Mouse (Mus musculus): ENCODE results near the gene Trpc2. TPM values are rescaled to one million over a fixed set of nuclear protein-coding genes. Genes with fewer than 3 reads are reported as not detected.

Trpc2 gene
- polyA plus RNA-seq, 1 experiment from 2014 or later, result 0.28 TPM

GRCm38 (mm10) chr7:102103555-102103954 lies 20.6 kb downstream of the Trpc2 start:
- H3K4me3 ChIP-seq, result no peak overlapping the region
- 78% methylated on average over 2 of the region's 2 CpGs for WGBS
- no peak for ATAC-seq (ENCODE audit: insufficient number of reproducible peaks, insufficient read depth, low FRiP score, low TSS enrichment)
- no peak overlapping the region for H3K27ac ChIP-seq
- peaks cover 21% of the 10 kb centered on the region for H3K4me1 ChIP-seq
- H3K27me3 ChIP-seq, result no peaks in the 10 kb centered on the region
- H3K9me3 ChIP-seq, result no peaks in the 10 kb centered on the region
- no peak overlapping the region for H3K4me2 ChIP-seq (replicated peaks)
- no peaks in the 10 kb centered on the region for H3K36me3 ChIP-seq
- H3K9ac ChIP-seq, result no peak overlapping the region

- Histone ChIP-seq H3K4me2 (replicated peaks) (no peak overlapping the region), H3K9me3 (no peaks in the 10 kb centered on the region), H3K27ac (no peak overlapping the region), H3K36me3 (no peaks in the 10 kb centered on the region), H3K4me1 (peaks cover 21% of the 10 kb centered on the region), H3K9ac (no peak overlapping the region), H3K27me3 (no peaks in the 10 kb centered on the region), H3K4me3 (no peak overlapping the region)
- ATAC-seq (ENCODE audit: insufficient number of reproducible peaks, insufficient read depth, low FRiP score, low TSS enrichment), result no peak
- WGBS, result 78% methylated on average over 5 of the region's 5 CpGs
These were observed 21.2 kb downstream of the Trpc2 start for GRCm38 (mm10) chr7:102104126-102104525.

DNA sequence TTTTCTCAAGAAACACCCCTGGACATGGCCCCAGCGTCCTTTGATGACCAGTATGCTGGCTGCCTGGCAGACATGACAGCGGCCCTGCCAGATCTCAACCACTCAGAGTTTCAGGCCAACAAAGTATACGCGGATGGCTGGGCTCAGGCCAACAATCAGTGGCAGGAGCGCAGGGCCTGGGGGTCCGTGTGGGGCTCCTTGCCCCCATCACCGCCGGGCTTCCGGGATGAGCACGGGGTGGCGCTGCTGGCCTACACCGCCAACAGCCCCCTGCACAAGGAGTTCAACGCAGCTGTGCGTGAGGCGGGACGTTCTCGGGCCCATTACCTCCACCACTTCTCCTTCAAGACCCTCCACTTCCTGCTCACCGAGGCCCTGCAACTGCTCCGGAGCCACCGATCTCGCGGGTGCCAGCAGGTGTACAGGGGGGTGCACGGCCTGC lies 23.8 kb downstream of the Trpc2 start:
- Histone ChIP-seq H3K4me2 (replicated peaks) (peak overlapping the region; percentile 53), H3K27ac (no peak overlapping the region), H3K9me3 (no peaks in the 10 kb centered on the region), H3K27me3 (no peaks in the 10 kb centered on the region), H3K4me3 (peak overlapping the region; percentile 26), H3K9ac (0 out of 2 replicates have a peak overlapping the region, but pooled peaks have one; percentile 0), H3K36me3 (no peaks in the 10 kb centered on the region), H3K4me1 (peaks cover 5% of the 10 kb centered on the region)
- 14% methylated on average over 23 of the region's 23 CpGs for WGBS
- ATAC-seq (ENCODE audit: insufficient number of reproducible peaks, insufficient read depth, low FRiP score, low TSS enrichment), result no peak

DNA sequence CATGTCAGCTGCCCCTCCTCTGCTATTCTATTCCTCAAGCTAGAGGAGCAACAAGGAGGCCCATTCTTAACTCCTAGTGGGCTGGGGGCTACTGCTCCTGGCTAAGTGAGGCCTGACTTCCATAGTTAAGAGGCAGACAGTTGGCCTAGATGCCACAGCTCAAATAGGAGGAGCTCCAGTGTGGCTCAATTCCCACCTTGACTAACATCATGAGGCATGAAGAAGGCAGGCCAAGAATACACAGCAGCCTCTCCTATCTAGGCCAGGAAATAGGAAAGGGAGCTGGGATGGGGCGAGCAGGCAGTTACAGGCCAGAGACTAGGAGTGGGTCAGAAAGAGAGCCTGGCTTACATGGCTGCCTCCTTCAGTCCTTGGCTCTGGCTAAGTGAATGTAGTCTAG lies 25.3 kb downstream of the Trpc2 start:
- H3K27ac ChIP-seq, result no peak overlapping the region
- no peak overlapping the region for H3K4me2 ChIP-seq (replicated peaks)
- WGBS, result 88% methylated on average over 1 of the region's 1 CpGs
- no peak overlapping the region for H3K9ac ChIP-seq
- H3K36me3 ChIP-seq, result no peaks in the 10 kb centered on the region
- no peaks in the 10 kb centered on the region for H3K27me3 ChIP-seq
- no peak overlapping the region for H3K4me3 ChIP-seq
- ATAC-seq (ENCODE audit: insufficient number of reproducible peaks, insufficient read depth, low FRiP score, low TSS enrichment), result no peak
- peaks cover 5% of the 10 kb centered on the region for H3K4me1 ChIP-seq
- H3K9me3 ChIP-seq, result no peaks in the 10 kb centered on the region

- ATAC-seq (ENCODE audit: insufficient number of reproducible peaks, insufficient read depth, low FRiP score, low TSS enrichment), result no peak
These were observed 26.3 kb downstream of the Trpc2 start, which contains the start of gene Art5 for GRCm38 (mm10) chr7:102109171-102109570. Gene Art5, minus strand, starts transcription at chr7:102109489.

GRCm38 (mm10) chr7:102109746-102110145 lies 26.8 kb downstream of the Trpc2 start:
- Histone ChIP-seq H3K36me3 (no peaks in the 10 kb centered on the region), H3K4me2 (replicated peaks) (no peak overlapping the region), H3K9ac (no peak overlapping the region), H3K27me3 (no peaks in the 10 kb centered on the region), H3K4me1 (peaks cover 5% of the 10 kb centered on the region), H3K27ac (no peak overlapping the region), H3K4me3 (no peak overlapping the region), H3K9me3 (no peaks in the 10 kb centered on the region)
- no peak for ATAC-seq (ENCODE audit: insufficient number of reproducible peaks, insufficient read depth, low FRiP score, low TSS enrichment)
- WGBS, result 82% methylated on average over 4 of the region's 4 CpGs

More at GRCm38 (mm10) chr7:102109171-102109570, 26.3 kb downstream of the Trpc2 start, which contains the start of gene Art5:
- Histone ChIP-seq H3K9me3 (no peaks in the 10 kb centered on the region), H3K4me3 (no peak within 1 kb of the TSS), H3K36me3 (no peaks in the 10 kb centered on the region), H3K4me1 (peaks cover 5% of the 10 kb centered on the region), H3K27me3 (no peaks in the 10 kb centered on the region), H3K27ac (no peak within 1 kb of the TSS), H3K9ac (no peak within 1 kb of the TSS), H3K4me2 (replicated peaks) (no peak within 1 kb of the TSS)
- 78% methylated on average over 7 of the region's 7 CpGs for WGBS

DNA sequence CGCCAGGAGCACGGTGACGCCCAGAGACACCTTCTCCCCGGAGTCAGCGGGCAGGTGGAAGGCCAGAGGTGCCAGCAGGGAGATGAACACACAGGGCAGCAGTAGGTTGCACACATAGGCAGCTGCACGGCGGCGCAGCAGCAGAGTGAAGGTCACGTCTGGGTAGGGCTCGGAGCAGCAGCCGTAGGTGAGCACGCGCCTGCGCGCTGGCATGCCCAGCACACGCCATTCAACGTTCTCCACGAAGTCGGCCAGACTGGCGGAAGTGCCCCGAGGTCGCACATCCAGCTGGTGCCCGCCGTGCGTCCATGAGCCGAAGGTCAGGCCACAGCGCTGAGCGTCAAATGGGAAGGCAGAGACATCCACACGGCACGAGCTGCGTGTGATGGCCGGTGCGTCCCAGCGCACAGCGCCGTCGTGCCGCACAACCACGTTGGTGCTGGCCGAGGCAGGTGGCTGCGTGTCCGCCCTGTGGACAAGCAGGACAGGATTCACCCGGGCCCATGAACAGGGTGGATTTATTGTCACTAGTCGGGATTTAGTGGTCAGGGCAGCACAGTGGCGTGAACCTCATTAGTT lies 30.3 kb downstream of the Trpc2 start:
- Histone ChIP-seq H3K4me2 (replicated peaks) (no peak overlapping the region), H3K9ac (no peak overlapping the region), H3K9me3 (no peaks in the 10 kb centered on the region), H3K36me3 (peaks cover 2% of the 10 kb centered on the region; the same call in 1 of the 2 replicates), H3K27ac (no peak overlapping the region), H3K27me3 (no peaks in the 10 kb centered on the region), H3K4me1 (no peaks in the 10 kb centered on the region), H3K4me3 (no peak overlapping the region)
- WGBS, result 82% methylated on average over 45 of the region's 45 CpGs
- ATAC-seq (ENCODE audit: insufficient number of reproducible peaks, insufficient read depth, low FRiP score, low TSS enrichment), result no peak

DNA sequence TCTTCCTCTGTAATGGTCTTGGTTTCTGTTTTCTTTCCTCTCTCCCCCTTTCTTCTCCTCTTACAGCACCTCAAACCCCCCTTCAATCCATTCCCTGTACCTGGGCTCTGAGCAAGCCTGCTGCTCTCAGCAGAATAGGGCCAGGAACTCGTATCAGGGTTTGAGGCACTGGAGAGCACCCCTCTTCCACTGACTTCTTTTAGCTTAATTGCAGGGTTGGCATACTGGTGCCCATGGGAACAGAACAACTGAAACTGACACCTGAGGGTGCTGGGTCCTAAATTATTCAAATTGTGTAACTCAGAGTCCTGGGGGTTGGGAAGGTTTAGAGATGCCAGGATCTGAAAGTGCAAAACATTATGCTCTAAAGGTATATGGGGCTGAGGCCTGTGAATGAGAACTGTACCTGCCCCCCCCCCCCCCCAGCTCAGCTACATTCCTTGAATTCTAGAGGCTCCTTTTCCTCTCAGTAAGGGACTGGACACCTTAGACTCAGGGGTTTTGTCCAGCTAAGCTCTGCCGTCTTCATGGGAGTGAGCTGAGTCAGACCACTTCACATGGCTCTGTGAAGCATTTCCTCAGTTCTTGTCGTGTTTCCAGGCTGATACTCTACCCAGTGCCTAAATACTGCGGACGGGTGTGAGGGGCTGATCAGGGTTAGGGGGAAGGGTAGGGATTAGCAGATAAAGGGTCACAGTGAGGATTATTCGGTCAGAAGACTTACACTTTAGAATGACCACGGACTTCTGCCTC lies 33.8 kb downstream of the Trpc2 start, which contains the start of gene Chrna10:
TSS of gene Chrna10 (minus strand) at position 250 of the 753 bp plus-strand sequence.
- no peak for ATAC-seq (ENCODE audit: insufficient number of reproducible peaks, insufficient read depth, low FRiP score, low TSS enrichment)
- WGBS, result 46% methylated on average over 7 of the region's 7 CpGs
- no peaks in the 10 kb centered on the region for H3K9me3 ChIP-seq

DNA sequence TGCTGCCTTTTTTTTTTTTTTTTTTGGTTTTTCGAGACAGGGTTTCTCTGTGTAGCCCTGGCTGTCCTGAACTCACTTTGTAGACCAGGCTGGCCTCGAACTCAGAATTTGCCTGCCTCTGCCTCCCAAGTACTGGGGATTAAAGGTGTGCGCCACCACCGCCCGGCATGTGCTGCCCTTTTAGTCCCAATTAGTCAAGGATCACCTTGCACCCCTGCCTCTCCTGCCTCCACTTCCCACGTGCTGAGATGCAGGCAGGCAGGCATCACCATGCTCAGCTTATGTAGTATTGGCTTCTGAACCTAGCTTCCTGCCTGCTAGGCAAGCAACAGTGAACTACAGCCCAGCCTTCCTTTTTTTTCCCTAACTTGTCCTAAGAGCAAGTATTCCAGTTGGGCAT lies 34.5 kb downstream of the Trpc2 start:
- ATAC-seq (ENCODE audit: insufficient number of reproducible peaks, insufficient read depth, low FRiP score, low TSS enrichment), result no peak
- Histone ChIP-seq H3K9me3 (no peaks in the 10 kb centered on the region), H3K4me3 (no peak overlapping the region), H3K27me3 (no peaks in the 10 kb centered on the region), H3K9ac (no peak overlapping the region), H3K36me3 (peaks cover 41% of the 10 kb centered on the region), H3K4me2 (replicated peaks) (no peak overlapping the region), H3K27ac (no peak overlapping the region), H3K4me1 (no peaks in the 10 kb centered on the region)
- 78% methylated on average over 6 of the region's 6 CpGs for WGBS

More for the DNA sequence above, 33.8 kb downstream of the Trpc2 start, which contains the start of gene Chrna10:
- Histone ChIP-seq H3K27me3 (no peaks in the 10 kb centered on the region), H3K4me2 (replicated peaks) (no peak within 1 kb of the TSS), H3K36me3 (peaks cover 35% of the 10 kb centered on the region), H3K27ac (no peak within 1 kb of the TSS), H3K9ac (no peak within 1 kb of the TSS), H3K4me1 (no peaks in the 10 kb centered on the region), H3K4me3 (no peak within 1 kb of the TSS)

DNA sequence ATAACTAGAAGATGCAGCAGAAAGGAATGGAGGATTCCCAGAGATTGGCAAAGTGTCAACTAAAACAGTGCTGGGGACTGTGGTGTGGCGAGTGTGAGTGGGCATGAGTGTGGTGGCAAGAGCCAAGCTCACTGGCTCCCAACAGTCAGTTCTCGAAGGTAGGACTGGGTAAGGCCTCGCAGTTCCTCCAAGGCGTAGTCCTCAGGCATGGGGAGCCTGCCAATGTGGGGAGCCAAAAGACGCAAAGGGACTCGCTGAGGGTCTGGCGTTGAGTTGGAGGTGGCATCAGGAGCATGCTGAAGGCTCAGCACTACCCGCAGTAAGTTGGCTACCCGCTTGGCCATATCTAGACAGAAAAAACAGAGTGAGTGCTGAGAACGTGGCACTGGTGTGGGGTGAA lies 37.4 kb downstream of the Trpc2 start:
- Histone ChIP-seq H3K4me1 (no peaks in the 10 kb centered on the region), H3K9me3 (no peaks in the 10 kb centered on the region), H3K27ac (no peak overlapping the region), H3K27me3 (no peaks in the 10 kb centered on the region), H3K36me3 (peaks cover 70% of the 10 kb centered on the region), H3K4me2 (replicated peaks) (no peak overlapping the region), H3K4me3 (no peak overlapping the region), H3K9ac (no peak overlapping the region)
- WGBS, result 98% methylated on average over 10 of the region's 10 CpGs
- no peak for ATAC-seq (ENCODE audit: insufficient number of reproducible peaks, insufficient read depth, low FRiP score, low TSS enrichment)

GRCm38 (mm10) chr7:102132395-102132794 lies 49.5 kb downstream of the Trpc2 start:
- H3K27ac ChIP-seq, result no peak overlapping the region
- no peak overlapping the region for H3K4me2 ChIP-seq (replicated peaks)
- H3K36me3 ChIP-seq, result peaks cover 74% of the 10 kb centered on the region
- WGBS, result 90% methylated on average over 4 of the region's 4 CpGs
- H3K4me1 ChIP-seq, result no peaks in the 10 kb centered on the region
- H3K4me3 ChIP-seq, result no peak overlapping the region
- H3K27me3 ChIP-seq, result no peaks in the 10 kb centered on the region
- ATAC-seq (ENCODE audit: insufficient number of reproducible peaks, insufficient read depth, low FRiP score, low TSS enrichment), result no peak
- H3K9ac ChIP-seq, result no peak overlapping the region
- no peaks in the 10 kb centered on the region for H3K9me3 ChIP-seq

- H3K36me3 ChIP-seq, result peaks cover 64% of the 10 kb centered on the region
- WGBS, result 92% methylated on average over 1 of the region's 1 CpGs
These were observed 54.5 kb downstream of the Trpc2 start for GRCm38 (mm10) chr7:102137464-102137863.

More at GRCm38 (mm10) chr7:102137464-102137863, 54.5 kb downstream of the Trpc2 start:
- Histone ChIP-seq H3K9ac (no peak overlapping the region), H3K4me2 (replicated peaks) (no peak overlapping the region), H3K4me3 (no peak overlapping the region), H3K27me3 (no peaks in the 10 kb centered on the region), H3K4me1 (no peaks in the 10 kb centered on the region), H3K9me3 (no peaks in the 10 kb centered on the region), H3K27ac (no peak overlapping the region)
- ATAC-seq (ENCODE audit: insufficient number of reproducible peaks, insufficient read depth, low FRiP score, low TSS enrichment), result no peak
